Mouse (Mus musculus) embryo, embryonic 10.5 days (tissue): ENCODE data around the gene 0610010F05Rik.

Source experiments
- DNase-seq: peaks from one replicate; pipeline ENCODE4 v3.0.0-alpha.2; 2015; ENCODE audit warnings: low spot score

0610010F05Rik gene

GRCm38 (mm10) chr11:23565761-23566160 lies 67.7 kb downstream of the 0610010F05Rik start:
- DNase-seq: peak; percentile 89

GRCm38 (mm10) chr11:23557039-23557630 lies 76.3 kb downstream of the 0610010F05Rik start:
- peak; percentile 8 for DNase-seq

- no peak for DNase-seq
These were observed 96.0 kb downstream of the 0610010F05Rik start for GRCm38 (mm10) chr11:23537446-23537845.

GRCm38 (mm10) chr11:23520473-23521205 lies 112.8 kb downstream of the 0610010F05Rik start, which contains the start of gene 1700093K21Rik:
1700093K21Rik (minus strand) TSS chr11:23521155.
- DNase-seq: no peak

- DNase-seq: no peak
These were observed 114.5 kb downstream of the 0610010F05Rik start for GRCm38 (mm10) chr11:23518981-23519380.

GRCm38 (mm10) chr11:23515315-23515714 lies 118.1 kb downstream of the 0610010F05Rik start:
- no peak for DNase-seq
